Comparison of ENCODE assay signal across 5 mouse cellular contexts in genomic region chr7:92978720-92979119, GRCm38 (mm10).
DNase-seq lines count a peak whose midpoint lies in the region; ATAC-seq and TF ChIP-seq lines count a peak whose summit lies in the region.
"Not testable (repeated sequence)": the region's sequence is repeated elsewhere in the genome, so short reads cannot be mapped to it uniquely, and the experiment has no call there.

No protein-coding gene starts in this region.

- DNase-seq in lung, postnatal 0 days (ENCODE audit: low spot score) = not testable (repeated sequence)

- H3K4me3 ChIP-seq in lung, postnatal 0 days (ENCODE audit: low read depth, low read length); midbrain, embryonic 12.5 days; neural tube, embryonic 15.5 days (replicated peaks): not testable (repeated sequence)

- H3K9me3 ChIP-seq in lung, postnatal 0 days (ENCODE audit: low read length); midbrain, embryonic 12.5 days; neural tube, embryonic 15.5 days (replicated peaks): not testable (repeated sequence)

- not testable (repeated sequence) for H3K36me3 ChIP-seq in lung, postnatal 0 days (ENCODE audit: insufficient read depth, low read length); midbrain, embryonic 12.5 days; neural tube, embryonic 15.5 days

- TF ChIP-seq CTCF in lung, postnatal 0 days (IDR thresholded peaks at IDR 0.05) = not testable (repeated sequence)

- not testable (repeated sequence) for H3K4me1 ChIP-seq in lung, postnatal 0 days (ENCODE audit: insufficient read depth, low read depth, low read length); midbrain, embryonic 12.5 days; neural tube, embryonic 15.5 days

- TF ChIP-seq EP300 in lung, postnatal 0 days (IDR thresholded peaks at IDR 0.05) = not testable (repeated sequence)

- H3K9ac ChIP-seq in lung, postnatal 0 days (replicated peaks; ENCODE audit: low read depth); midbrain, embryonic 12.5 days (replicated peaks); neural tube, embryonic 15.5 days (replicated peaks): not testable (repeated sequence)

- ATAC-seq in common myeloid progenitor, adult 5-6 weeks (replicated peaks; ENCODE audit: low read depth, poor library complexity, severe bottlenecking) = peak; percentile 57
- peak; percentile 44 to 64; a peak in 3 of 4 replicates for ATAC-seq in hematopoietic stem cell, adult 5-6 weeks (replicated peaks in 1 of 2; ENCODE audit: insufficient read depth in 1 of 2, low FRiP score in 2 of 2, low TSS enrichment in 1 of 2, low read depth in 1 of 2, poor library complexity in 2 of 2, severe bottlenecking in 2 of 2)
- ATAC-seq in lung, postnatal 0 days = peak; percentile 37; the same call in 1 of the 2 replicates
- ATAC-seq in midbrain, embryonic 12.5 days (ENCODE audit: low FRiP score, low read depth) = peak; percentile 41; the same call in 1 of the 2 replicates
- peak; percentile 35; the same call in 1 of the 2 replicates for ATAC-seq in neural tube, embryonic 15.5 days (ENCODE audit: low FRiP score)

- 47% methylated on average over 5 of the region's 7 CpGs for WGBS in lung, postnatal 0 days
- 41% methylated on average over 7 of the region's 7 CpGs for WGBS in midbrain, embryonic 12.5 days
- WGBS in neural tube, embryonic 15.5 days = 35% methylated on average over 7 of the region's 7 CpGs

- H3K27me3 ChIP-seq in lung, postnatal 0 days (replicated peaks; ENCODE audit: insufficient read depth, low read length); neural tube, embryonic 15.5 days (replicated peaks): not testable (repeated sequence)
- peaks cover 31% of the 10 kb centered on the region for H3K27me3 ChIP-seq in midbrain, embryonic 12.5 days

- not testable (repeated sequence) for H3K4me2 ChIP-seq in lung, postnatal 0 days (replicated peaks; ENCODE audit: low read depth, low read length); midbrain, embryonic 12.5 days (replicated peaks); neural tube, embryonic 15.5 days

- H3K27ac ChIP-seq in lung, postnatal 0 days (ENCODE audit: low read length); midbrain, embryonic 12.5 days (replicated peaks); neural tube, embryonic 15.5 days (replicated peaks): not testable (repeated sequence)
